Mouse (Mus musculus) kidney, postnatal 14 days (tissue): ENCODE measurements around the gene Cmc4.

Experiments
- DNase-seq: peaks from one replicate; pipeline ENCODE4 v3.0.0; 2022; ENCODE audit warnings: mixed read lengths

The Cmc4 gene

GRCm38 (mm10) chrX:75415936-75416785, at the start of gene Cmc4, which contains the start of the genes Mtcp1 and Brcc3:
Gene Cmc4 (minus strand): TSS chrX:75416584.
Gene Mtcp1 (minus strand): TSS chrX:75416588.
Gene Brcc3 (plus strand): TSS chrX:75416628.
- peak; percentile 93 for DNase-seq

- DNase-seq = no peak
Measured at GRCm38 (mm10) chrX:75454597-75454996, 38.2 kb upstream of the Cmc4 start.

GRCm38 (mm10) chrX:75409711-75410110, 6.7 kb downstream of the Cmc4 start:
- DNase-seq = no peak

DNA sequence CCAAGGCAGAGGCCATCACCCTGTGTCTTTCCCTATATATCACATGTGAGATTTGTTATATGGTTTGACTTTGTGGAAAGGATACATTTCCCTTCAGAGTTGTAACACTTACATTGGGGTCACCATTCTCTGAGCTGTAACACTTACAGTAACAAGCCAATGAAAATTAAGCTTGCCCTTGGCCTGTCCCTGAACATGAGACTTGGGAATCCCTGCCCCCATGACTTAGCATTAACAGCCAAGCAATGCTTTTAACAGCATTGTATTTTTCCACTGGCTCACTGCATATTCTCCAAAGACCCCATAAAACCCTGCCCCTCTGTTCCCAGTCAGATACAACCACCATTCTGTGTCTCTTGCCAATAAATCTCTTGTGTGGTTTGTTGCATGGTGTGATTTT, 13.0 kb downstream of the Cmc4 start:
- no peak for DNase-seq

GRCm38 (mm10) chrX:75402668-75403067, 13.7 kb downstream of the Cmc4 start:
- DNase-seq = no peak

DNA sequence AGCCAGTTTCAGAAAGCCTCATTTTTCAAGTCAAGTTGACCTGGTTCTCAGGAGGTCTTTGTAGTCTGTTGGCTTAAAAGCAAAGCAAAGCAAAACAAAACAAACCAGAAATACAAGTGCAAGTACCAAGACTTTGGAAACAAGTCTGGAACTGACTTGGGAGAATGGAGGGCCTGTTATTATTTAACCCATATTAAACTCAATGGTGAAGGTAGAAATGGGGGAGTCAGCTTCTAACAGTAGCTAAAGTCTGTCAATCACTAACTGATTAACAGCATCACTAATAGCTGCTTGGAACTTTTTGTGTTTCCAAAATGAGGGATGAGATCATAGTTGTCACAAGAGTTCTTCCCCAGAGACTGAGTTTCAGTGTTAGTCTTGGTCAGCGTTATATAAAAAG, 16.9 kb downstream of the Cmc4 start:
- DNase-seq = no peak

DNA sequence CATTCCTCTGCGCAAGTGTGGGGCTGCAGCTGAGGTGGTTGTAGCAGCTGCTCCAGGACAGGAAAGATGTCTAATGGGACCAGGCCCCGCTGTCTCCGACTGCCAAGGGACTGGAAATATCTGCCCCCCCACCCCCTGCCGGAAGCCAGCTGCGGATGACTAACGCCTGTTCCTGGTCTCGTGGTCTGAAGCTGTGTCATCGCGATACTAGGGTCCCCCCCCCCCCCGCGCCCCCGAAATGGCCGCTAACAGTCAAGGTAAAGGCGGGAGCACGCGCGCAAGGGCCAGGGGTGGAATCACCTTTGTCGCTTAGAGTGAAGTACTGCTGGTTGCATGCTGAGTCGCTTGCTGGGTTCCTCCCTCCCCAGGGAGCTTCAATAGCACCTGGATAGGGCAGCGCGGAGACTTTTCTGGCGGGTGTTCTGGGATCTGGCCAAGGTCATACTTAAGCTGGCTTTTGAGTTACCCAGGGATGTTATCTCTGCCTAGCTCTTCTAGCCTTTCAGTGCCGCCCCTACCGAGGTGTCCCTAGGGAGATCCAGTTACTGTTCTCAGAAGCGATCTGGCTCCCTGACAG, 34.1 kb downstream of the Cmc4 start, which contains the start of the genes Fundc2 and F8:
Gene Fundc2 (plus strand): TSS at position 205 of the 577 bp plus-strand sequence.
Gene F8 (minus strand): TSS at position 421 of the 577 bp plus-strand sequence.
- DNase-seq = peak; percentile 86

GRCm38 (mm10) chrX:75381699-75382098, 34.7 kb downstream of the Cmc4 start:
- no peak for DNase-seq

DNA sequence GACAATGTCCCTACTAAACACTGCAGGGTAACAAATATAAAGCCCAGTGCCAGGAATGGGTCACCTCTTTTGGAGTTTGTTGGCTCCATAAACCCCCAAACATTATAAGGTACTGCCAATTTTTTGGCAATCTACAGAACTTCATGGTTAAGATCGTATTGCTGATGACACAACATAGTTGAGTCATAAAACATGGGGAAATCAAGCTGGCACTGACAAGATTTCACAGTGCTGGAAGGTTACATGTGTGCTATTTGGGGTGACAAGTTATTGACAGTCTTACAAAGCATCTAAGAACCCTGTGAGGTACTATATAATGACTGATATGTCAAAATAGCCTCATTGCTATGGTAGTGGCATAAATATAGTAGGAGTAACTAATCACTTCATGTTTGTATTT, 35.2 kb downstream of the Cmc4 start:
- DNase-seq = no peak

- no peak for DNase-seq
Measured at GRCm38 (mm10) chrX:75376815-75377214, 39.6 kb downstream of the Cmc4 start.

- DNase-seq = peak; percentile 59
Measured at GRCm38 (mm10) chrX:75372666-75373425, 43.5 kb downstream of the Cmc4 start.

GRCm38 (mm10) chrX:75370197-75370596, 46.2 kb downstream of the Cmc4 start:
- DNase-seq = peak; percentile 25
